Mouse (Mus musculus) lung, embryonic 16.5 days (tissue): ENCODE data around the gene Spef1. TPM values are rescaled to one million over a fixed set of nuclear protein-coding genes. Genes with fewer than 3 reads are reported as not detected.

Source experiments
- ATAC-seq: fragments of 200-750 bp; cut with Nextera tagmentation; 2 replicates; pipeline ENCODE4 v1.8.0; 2017; ENCODE audit warnings: low read depth, mild to moderate bottlenecking, moderate library complexity
- H3K27ac ChIP-seq: fragments of 300-500 bp; sonication (generic); 2 replicates; pipeline ENCODE4 v1.5.1; 2014; ENCODE audit warnings: mild to moderate bottlenecking, control low read depth, low read length
- H3K27me3 ChIP-seq: fragments of 300-500 bp; sonication (generic); 2 replicates; pipeline ENCODE4 v1.6.1; 2014; ENCODE audit warnings: low read depth, low read length, mixed read lengths; ENCODE audit not compliant: control insufficient read depth, insufficient read depth
- H3K36me3 ChIP-seq: fragments of 300-500 bp; sonication (generic); 2 replicates; pipeline ENCODE4 v1.6.1; 2014; ENCODE audit warnings: low read length; ENCODE audit not compliant: control insufficient read depth, insufficient read depth
- H3K4me1 ChIP-seq: fragments of 300-500 bp; sonication (generic); replicated peaks from 2 replicates; pipeline ENCODE4 v1.6.1; 2014; ENCODE audit warnings: low read length, mixed read lengths; ENCODE audit not compliant: control insufficient read depth, insufficient read depth
- H3K4me2 ChIP-seq: fragments of 300-500 bp; sonication (generic); 2 replicates; pipeline ENCODE4 v1.6.1; 2014; ENCODE audit warnings: low read depth, low read length, control low read depth
- H3K4me3 ChIP-seq: fragments of 300-500 bp; sonication (generic); 2 replicates; pipeline ENCODE4 v1.5.1; 2014; ENCODE audit warnings: mild to moderate bottlenecking, low read length, control low read depth
- H3K9ac ChIP-seq: fragments of 300-500 bp; sonication (generic); 2 replicates; pipeline ENCODE4 v1.6.1; 2014; ENCODE audit warnings: low read length, control low read depth
- H3K9me3 ChIP-seq: fragments of 300-500 bp; sonication (generic); 2 replicates; pipeline ENCODE4 v1.6.1; 2016; ENCODE audit warnings: low read length; ENCODE audit not compliant: control insufficient read depth
- WGBS: fragments of 180-500 bp; shearing (Covaris S2); extraction: QIAGEN DNeasy Blood & Tissue Kit; methylation state at CpG from one replicate; pipeline ENCODE4 v1.1.7; 2014; 5-methylcytosine and 5-hydroxymethylcytosine counted together
- polyA plus RNA-seq: library from polyadenylated mRNA; unstranded; fragments of >200 nt; fragmentation: Nextera tagmentation; extraction: Ambion mirVana; gene quantifications from 2 replicates; pipeline ENCODE4 v1.2.1, GENCODE M21; 2015

Gene Spef1
- polyA plus RNA-seq, 1 experiment from 2014 or later, result 6.5 TPM

DNA sequence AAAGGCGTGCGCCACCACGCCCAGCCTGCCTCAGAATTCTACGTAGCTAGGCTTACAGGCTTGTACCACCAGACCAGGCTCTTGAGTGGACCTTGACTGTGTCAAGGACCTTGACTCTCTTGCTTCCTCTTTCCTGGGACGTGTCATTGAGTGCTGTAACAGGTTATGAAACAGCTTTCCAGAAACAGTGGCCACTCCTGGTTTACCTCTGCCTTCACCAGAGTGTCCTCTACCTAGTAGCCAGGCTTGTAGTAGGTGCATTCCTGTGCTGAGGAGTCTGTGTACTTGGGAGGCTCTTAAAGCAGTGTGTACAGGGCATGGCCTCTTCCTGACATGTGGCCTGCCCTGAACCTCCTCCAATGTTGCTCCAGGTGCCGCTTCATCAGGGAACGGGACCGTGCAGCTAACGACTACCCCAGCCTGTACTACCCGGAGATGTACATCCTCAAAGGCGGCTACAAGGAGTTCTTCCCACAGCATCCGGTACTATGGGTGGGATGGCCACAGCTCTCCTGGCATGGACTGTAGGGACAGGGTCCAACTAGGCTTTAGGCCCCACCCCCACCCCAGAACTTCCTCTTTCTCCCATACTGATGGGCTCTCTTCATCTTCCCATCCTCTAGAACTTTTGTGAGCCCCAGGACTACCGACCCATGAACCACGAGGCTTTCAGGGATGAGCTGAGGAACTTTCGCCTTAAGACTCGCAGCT is 9.7 kb upstream of the Spef1 start:
- Histone ChIP-seq H3K4me3 (no peak overlapping the region), H3K4me1 (no peaks in the 10 kb centered on the region), H3K4me2 (no peak overlapping the region), H3K27ac (no peak overlapping the region), H3K27me3 (no peaks in the 10 kb centered on the region), H3K9ac (no peak overlapping the region), H3K36me3 (peaks cover 23% of the 10 kb centered on the region), H3K9me3 (no peaks in the 10 kb centered on the region)
- WGBS, result 85% methylated on average over 16 of the region's 16 CpGs
- peak; percentile 44 for ATAC-seq

GRCm38 (mm10) chr2:131191005-131191390 is 3.9 kb upstream of the Spef1 start:
- ATAC-seq, result no peak
- WGBS, result 72% methylated on average over 7 of the region's 7 CpGs
- Histone ChIP-seq H3K9me3 (no peaks in the 10 kb centered on the region), H3K4me3 (no peak overlapping the region), H3K36me3 (peaks cover 24% of the 10 kb centered on the region), H3K27ac (no peak overlapping the region), H3K27me3 (no peaks in the 10 kb centered on the region), H3K4me1 (peaks cover 24% of the 10 kb centered on the region), H3K4me2 (no peak overlapping the region), H3K9ac (no peak overlapping the region)

- ATAC-seq, result no peak
- WGBS, result 36% methylated on average over 10 of the region's 10 CpGs
- Histone ChIP-seq H3K9me3 (no peaks in the 10 kb centered on the region), H3K4me2 (no peak overlapping the region), H3K4me3 (no peak overlapping the region), H3K27me3 (no peaks in the 10 kb centered on the region), H3K36me3 (peaks cover 24% of the 10 kb centered on the region), H3K9ac (peak overlapping the region; percentile 39; the same call in 1 of the 2 replicates), H3K4me1 (peaks cover 24% of the 10 kb centered on the region), H3K27ac (no peak overlapping the region; the same call in 1 of the 2 replicates)
Measured at GRCm38 (mm10) chr2:131190344-131191004, 3.4 kb upstream of the Spef1 start.

- ATAC-seq, result no peak
- 44% methylated on average over 5 of the region's 5 CpGs for WGBS
- H3K27me3 ChIP-seq, result no peaks in the 10 kb centered on the region; the same call in 1 of the 2 replicates
- peaks cover 24% of the 10 kb centered on the region for H3K36me3 ChIP-seq
- no peak overlapping the region for H3K4me2 ChIP-seq
- no peaks in the 10 kb centered on the region for H3K9me3 ChIP-seq
- H3K4me3 ChIP-seq, result no peak overlapping the region
- H3K4me1 ChIP-seq, result peaks cover 24% of the 10 kb centered on the region
- H3K27ac ChIP-seq, result peak overlapping the region; percentile 51
- H3K9ac ChIP-seq, result no peak overlapping the region
Measured at GRCm38 (mm10) chr2:131189521-131190309, 2.6 kb upstream of the Spef1 start.

DNA sequence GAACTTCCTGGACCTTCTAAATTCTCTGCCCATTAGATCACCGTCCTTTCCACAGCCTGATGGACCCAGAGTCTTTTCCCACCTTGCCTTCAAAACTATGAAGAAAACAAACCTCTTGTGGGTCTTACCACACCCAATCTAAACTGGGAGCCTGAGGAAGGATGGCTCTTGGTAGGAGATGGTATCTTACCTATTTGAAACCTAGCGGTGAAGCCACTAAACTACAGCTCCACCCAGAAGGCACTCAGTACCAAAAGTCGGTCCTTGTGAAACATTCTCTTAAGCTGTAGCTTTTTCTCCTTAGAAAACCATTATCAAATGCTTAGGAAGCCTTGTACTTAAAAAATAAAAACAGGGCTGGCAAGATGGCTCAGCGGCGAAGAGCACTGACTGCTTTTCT is 1.2 kb upstream of the Spef1 start:
- H3K4me3 ChIP-seq, result no peak overlapping the region
- no peak overlapping the region for H3K4me2 ChIP-seq
- H3K27ac ChIP-seq, result no peak overlapping the region
- H3K4me1 ChIP-seq, result peaks cover 24% of the 10 kb centered on the region
- H3K27me3 ChIP-seq, result no peaks in the 10 kb centered on the region; the same call in 1 of the 2 replicates
- H3K9ac ChIP-seq, result no peak overlapping the region
- H3K9me3 ChIP-seq, result no peaks in the 10 kb centered on the region
- ATAC-seq, result no peak
- 91% methylated on average over 5 of the region's 5 CpGs for WGBS
- peaks cover 16% of the 10 kb centered on the region for H3K36me3 ChIP-seq

DNA sequence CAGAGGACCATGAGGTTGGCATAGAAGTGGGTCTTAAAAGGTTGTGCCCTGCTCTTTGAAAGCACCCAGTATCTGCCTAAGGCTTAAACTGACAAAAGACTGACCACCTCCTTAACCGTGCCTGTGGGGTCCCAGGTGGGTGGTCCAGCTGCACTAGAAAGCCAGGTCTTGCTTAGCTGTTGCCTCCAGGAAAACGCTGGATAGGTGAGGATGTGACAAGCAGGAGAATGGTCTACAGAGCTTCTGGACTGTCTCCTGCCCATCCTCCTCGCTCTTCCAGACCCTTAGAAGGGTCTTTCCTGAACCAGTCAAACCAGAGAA is 480 bp upstream of the Spef1 start:
- ATAC-seq, result no peak
- no peaks in the 10 kb centered on the region for H3K9me3 ChIP-seq
- peak overlapping the region; percentile 77 for H3K27ac ChIP-seq
- H3K36me3 ChIP-seq, result peaks cover 9% of the 10 kb centered on the region
- H3K4me1 ChIP-seq, result peaks cover 24% of the 10 kb centered on the region
- 26% methylated on average over 3 of the region's 3 CpGs for WGBS
- no peaks in the 10 kb centered on the region; the same call in 1 of the 2 replicates for H3K27me3 ChIP-seq
- peak overlapping the region; percentile 87 for H3K9ac ChIP-seq
- H3K4me3 ChIP-seq, result peak overlapping the region; percentile 78
- peak overlapping the region; percentile 73 for H3K4me2 ChIP-seq

DNA sequence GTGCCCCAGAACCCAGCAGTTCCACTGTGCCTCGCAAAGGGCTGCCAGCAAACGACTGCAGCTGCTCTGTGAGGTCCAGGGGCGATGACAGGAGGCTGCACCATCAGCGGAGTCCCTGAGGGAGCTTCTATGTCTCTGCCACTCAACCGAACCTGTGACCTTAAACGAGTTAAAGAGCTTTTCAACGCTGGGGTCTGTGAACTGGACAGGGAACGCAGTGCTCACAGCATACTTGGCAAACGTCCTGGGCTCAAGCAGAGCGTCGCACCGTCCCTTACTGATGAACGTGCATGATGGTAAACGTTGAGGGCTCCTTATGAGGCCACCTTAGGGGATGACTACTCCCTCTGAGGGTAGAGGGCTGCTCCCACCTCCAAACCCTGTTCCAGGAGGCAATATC is 739 bp downstream of the Spef1 start:
- peak overlapping the region; percentile 87 for H3K9ac ChIP-seq
- H3K4me2 ChIP-seq, result peak overlapping the region; percentile 73
- H3K9me3 ChIP-seq, result no peaks in the 10 kb centered on the region
- no peaks in the 10 kb centered on the region; the same call in 1 of the 2 replicates for H3K27me3 ChIP-seq
- peaks cover 24% of the 10 kb centered on the region for H3K4me1 ChIP-seq
- peak overlapping the region; percentile 45; the same call in 1 of the 2 replicates for H3K27ac ChIP-seq
- WGBS, result 3% methylated on average over 14 of the region's 14 CpGs
- peak overlapping the region; percentile 78 for H3K4me3 ChIP-seq
- H3K36me3 ChIP-seq, result peaks cover 1% of the 10 kb centered on the region; the same call in 1 of the 2 replicates
- no peak for ATAC-seq

GRCm38 (mm10) chr2:131179990-131180587 is 7.0 kb downstream of the Spef1 start, which contains the start of gene Cenpb:
Gene Cenpb (minus strand): TSS chr2:131180067.
- Histone ChIP-seq H3K4me1 (peaks cover 34% of the 10 kb centered on the region), H3K4me2 (peak within 1 kb of the TSS; percentile 86), H3K9me3 (no peaks in the 10 kb centered on the region), H3K9ac (peak within 1 kb of the TSS; percentile 94), H3K36me3 (peaks cover 4% of the 10 kb centered on the region), H3K27me3 (no peaks in the 10 kb centered on the region; the same call in 1 of the 2 replicates), H3K4me3 (peak within 1 kb of the TSS; percentile 90), H3K27ac (peak within 1 kb of the TSS; percentile 91)
- peak; percentile 89 for ATAC-seq
- 2% methylated on average over 54 of the region's 57 CpGs for WGBS
